Mouse (Mus musculus) cerebellum, adult 9-11 months (tissue): Measurements from ENCODE around the gene Rab6a.

ENCODE experiments used
- DNase-seq: peaks from one replicate; pipeline ENCODE4 v3.0.0; 2022

Gene Rab6a

DNA sequence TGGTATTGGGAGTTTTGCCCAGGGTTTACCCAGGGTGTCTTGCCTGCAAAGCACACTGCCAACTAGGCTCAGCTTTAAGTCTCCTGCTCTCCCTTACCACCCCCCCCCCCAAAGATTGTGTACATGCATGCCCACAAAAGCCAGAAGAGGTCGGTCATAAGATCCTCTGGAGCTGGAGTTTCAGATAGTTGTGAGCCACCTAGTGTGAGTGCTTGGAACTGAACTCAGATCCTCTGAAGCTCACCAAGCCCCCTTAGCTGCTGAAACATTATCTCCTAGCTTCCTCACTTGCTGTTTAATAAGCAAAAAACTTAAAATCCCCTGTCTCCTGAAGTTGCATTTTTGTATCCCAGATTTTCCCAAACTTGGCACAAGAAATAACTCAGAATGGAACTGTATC, 30.4 kb downstream of the Rab6a start:
- DNase-seq, result no peak

DNA sequence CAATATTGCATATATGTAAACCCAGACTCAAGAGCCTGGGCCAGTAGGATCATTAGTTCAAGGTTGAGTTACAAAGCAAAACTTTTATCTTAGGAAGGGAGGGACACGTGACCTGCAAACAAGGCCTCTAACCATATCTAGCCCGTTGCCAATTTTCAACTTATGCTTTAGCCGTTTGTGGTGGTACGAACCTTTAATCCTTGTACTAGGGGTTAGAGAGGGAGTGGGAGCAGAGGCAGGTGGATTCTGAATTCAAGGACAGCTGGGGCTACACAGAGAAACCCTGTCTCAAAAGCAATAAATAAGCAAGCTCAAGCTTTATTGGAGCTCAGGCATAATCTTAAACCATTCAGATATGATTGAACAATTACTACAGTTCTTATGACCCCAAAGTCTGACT, 35.2 kb downstream of the Rab6a start:
- DNase-seq, result no peak

DNA sequence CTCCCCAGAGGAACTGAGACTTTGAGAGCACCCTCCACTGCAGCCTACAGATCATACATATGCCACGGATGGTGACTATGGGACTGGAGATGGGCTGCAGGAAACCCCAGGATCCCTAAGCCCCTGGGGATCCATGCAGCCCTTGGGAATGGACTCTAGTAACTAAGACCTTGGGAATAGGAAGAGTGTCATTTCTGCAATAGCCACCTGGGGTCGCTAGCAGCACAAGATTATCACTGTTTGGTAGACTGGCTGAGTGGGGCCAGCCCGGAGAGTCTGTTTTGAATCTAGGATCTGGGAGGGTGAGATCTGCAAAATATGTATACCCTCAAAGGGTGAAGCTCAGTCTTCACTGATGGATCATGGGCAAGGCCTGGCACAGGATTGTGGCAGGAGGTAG, 37.9 kb downstream of the Rab6a start:
- DNase-seq, result peak; percentile 38

DNA sequence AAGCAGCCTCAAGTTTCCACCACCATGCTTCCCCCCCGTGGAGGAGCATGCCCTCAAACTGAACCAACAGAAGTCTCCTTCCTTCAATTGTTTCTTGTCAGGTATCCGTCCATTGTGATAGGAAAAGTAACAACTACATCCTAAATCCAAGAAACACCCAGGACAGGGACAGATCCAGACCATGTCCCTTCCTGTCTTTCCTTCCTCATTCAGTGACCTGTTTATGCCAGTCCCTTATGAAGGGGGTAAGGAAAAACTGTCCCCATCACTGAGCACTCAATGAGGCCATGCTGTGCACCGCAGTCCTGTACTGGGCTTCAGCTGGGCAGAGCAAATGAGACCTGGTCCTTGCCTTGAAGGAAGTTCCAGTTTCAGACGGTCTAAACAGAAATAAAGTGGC, 41.9 kb downstream of the Rab6a start:
- DNase-seq, result no peak

DNA sequence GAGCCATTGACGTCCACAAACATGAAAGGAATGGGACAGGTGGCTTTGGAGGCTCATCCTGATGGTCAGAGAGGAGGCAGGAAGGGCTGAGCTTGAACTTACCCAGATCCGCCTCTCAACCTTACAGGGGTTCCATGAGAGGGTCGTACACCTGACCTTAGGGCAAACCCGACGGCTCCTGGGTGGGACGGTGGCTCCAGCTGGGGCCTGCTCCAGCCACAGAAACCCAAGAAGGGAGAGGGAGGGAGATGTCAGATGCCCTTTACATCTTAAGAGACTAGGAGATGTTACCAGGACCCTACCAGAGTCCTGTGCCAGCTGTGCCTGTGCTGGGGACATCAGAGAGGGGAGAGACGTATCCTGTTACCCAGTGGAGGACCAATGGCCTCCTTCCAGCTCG, 42.6 kb downstream of the Rab6a start:
- no peak for DNase-seq

DNA sequence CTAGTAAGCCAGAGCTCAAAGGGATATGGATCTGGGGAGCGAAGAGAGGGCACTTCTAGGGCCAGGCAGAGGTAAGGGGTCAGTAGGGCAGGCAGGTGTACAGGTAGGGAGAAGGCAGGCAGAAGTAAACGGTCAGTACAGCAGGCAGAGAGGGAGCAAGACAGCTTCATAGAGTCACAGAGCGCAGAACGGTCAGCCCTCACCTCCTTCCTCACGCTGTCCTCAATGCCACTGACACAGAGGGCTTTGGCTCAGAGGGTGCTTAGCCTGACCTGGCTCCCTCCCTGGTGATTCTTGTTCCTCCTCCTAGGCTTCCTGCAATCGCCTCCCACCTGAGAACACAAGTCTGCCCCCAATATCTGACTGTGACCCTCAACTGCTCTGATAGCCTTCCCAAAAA, 43.2 kb downstream of the Rab6a start:
- no peak for DNase-seq

DNA sequence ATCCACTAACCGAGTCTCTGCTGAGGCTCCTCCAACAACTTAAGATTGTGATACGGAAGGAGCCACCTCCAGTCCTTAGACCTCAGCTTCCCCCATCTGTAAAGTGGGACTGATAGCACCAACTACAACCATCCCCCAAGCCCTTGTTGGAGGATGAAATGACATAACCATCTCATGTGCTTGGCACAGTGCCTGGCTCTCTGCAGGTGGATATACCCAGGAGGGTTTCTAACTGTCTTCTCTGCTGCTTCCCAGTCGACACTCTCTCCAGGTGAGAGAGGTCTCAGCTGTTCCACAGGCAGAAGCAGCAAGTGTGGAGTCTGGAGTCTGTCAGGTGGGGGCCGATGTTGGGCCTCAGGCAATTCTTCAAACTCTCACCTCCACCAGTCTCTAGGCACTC, 43.8 kb downstream of the Rab6a start:
- DNase-seq, result no peak

DNA sequence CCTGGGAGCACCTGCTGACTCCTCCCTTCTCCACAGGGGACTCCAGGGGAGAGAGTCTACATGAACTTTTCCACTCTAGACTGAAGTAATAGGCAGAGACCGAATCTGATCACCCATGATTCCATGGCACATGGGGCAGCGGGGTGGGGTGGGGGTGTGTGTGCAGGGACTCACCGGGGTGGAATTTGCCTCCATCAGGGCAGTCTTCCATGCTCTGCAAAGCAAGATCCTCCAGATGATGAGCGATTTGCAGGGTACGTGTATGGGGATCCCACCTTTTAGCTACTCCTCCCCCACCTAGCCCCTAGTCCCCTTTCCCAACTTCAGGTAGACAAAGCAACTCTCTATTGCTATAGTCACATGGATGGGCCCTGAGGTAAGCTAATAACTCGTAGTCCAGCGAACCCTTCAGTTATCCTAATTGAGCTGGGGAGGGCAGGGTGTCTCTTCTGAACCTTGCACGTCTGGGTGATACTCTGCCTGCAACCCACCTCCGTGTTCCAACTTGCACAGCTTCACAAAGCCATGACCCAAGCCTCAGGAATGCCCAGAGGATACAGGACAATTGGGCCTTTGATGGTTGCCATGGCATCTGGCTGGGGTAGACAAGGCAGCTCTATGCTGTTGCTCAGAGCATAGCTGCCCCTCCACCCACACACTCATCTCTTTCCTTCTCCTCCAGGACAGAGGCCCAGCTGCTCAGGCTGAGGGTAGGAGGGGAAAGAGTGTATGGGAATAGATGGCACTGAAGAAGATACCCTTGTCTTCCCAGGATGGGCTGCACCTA, 46.5 kb downstream of the Rab6a start:
- DNase-seq, result peak; percentile 47

DNA sequence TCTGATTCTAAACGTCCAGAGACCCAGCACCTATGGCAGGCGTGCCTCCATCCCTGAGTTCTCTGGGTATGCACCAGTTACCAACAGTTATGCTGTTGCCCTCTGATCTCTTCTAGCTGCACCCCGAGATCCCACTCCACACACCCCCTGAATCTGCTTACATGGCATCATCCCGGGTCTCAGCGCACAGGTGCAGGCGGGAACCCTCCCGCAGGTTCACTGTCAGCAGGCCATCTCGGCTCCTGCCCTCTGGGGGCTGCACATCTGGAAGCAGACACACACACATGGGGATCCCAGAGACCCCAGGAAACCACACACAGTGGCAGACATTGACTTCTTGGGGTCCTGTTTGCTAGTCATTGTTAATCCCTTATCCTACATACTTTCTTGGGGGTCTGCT, 47.2 kb downstream of the Rab6a start:
- DNase-seq, result no peak

DNA sequence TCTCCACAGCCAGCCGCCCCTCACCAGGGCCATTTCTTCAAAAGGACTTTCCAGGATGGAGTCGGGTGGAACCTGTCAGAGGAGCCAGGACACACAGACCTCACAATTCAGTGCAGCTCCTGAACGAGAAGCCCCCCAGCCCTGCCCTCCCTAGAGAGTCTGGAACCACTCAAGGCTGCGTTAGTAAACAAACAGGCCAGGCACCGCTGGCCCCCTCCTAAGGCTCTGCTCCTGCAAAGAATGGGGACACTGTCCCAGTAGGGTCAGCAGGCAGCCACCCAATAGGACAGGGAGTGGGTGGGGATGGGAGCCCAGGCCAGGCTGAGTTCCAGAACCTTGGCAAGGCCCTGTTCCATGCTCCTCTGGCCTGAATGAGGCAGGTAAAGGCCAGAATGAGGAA, 49.5 kb downstream of the Rab6a start:
- peak; percentile 36 for DNase-seq

DNA sequence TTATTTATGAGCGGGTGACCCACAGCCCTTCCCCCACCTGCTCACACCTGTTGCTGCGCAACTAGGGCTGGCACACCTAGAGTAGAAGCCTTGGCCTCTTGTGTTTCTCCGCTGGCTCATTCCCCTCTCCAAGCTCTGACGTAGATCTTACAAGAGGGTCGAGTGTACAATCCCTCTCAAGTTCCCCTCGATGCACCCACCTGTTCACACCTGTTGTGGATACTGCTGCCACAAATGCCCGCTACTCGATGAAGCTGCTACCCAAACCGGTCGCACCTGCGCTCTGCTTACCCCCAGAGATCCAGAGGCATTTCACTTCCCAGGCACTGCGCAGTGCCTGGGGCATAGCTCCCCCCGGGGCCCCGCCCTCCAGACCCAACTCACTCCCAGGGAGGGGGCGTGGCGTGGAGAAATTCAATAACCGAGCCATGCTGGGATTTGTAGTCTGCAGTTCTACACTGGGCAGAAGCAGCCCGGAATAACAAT, 50.9 kb downstream of the Rab6a start:
- no peak for DNase-seq

DNA sequence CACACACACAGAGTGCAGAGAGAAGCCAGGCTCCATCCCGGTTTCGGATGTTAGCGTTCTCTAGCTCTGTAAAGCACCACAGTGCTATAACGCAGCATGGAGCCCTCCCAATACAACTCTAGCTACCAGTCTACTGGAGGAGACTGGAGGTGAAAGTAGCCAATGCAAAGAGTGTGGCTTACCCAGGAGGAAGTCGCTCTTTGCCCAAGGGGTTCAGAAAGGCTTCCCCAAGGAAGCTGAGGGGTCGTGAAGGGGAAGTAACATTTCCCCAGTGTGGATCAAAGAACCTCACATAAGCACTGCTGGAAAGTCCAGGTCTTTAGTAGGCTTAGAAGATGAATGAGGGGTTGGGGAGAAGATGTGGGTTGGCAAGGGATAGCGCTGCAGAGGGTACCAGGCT, 54.1 kb downstream of the Rab6a start:
- DNase-seq, result no peak

DNA sequence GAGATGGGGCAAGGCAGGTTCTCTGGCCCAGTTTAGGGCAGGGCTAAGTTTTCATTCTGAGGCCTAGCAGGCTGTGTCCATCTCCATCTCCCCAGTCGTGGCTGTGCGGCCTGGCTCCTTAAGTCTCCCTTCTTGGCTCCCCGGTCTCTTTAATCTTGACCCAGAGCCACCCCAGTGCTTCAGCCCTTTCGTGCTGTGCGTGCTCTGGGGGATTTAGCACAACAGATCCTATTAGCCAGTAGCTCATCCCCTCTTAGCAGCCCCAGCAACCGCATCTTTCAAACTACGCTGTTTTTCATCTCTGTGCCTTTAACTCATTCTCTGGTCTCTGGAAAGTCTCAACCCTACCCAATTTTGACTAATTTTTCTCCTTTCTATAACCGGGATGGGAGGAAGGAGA, 55.0 kb downstream of the Rab6a start, which contains the start of gene Plekhb1:
Gene Plekhb1, minus strand, starts transcription at position 184 of the 400 bp plus-strand sequence.
- no peak for DNase-seq

DNA sequence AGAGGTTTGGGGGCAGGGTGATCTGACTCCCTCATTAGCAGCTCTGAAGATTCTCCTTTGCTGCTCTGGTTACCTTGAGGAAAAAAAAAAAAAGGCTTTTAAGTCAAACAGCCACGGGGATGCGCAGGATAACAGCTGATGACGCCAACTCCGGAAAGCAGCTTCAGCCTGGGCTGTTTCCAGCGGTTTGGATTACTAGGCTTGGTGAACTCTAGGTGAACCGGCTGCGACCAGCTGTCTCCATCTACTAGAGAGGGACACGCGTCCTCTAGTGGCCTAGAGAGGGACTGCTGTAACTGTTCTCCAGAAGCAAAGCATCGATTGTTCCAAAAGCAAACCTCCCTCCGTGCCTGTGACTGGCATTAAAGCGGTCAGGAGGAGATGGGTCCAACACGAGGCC, 56.0 kb downstream of the Rab6a start:
- peak; percentile 80 for DNase-seq

DNA sequence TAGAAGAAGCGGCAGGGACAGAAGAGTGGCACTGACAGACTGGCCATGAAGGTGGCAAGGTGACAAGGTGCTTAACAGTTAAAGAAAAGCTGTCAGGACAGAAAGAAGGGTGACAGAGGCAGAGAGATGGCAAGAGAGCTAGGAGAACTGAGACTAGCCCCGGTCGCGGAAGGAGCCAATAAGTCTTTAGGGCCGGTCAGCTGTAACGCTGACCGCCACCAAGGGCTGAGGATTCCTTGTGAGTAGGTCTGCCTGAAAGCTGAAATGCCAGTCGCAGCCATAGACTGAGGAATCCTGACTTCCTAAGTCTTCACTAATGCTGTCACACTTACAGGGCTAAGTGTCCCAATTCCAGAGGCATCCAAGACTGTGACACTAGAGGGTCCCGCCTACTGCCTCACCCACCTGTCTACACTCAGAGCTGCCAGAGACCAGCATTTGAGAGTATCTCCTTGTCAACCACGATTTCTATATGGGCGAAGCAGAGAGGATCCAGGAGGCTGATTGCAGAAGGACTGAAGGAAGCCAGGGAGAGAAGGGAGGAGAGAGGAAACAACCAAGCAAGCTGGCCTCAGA, 56.6 kb downstream of the Rab6a start:
- no peak for DNase-seq

DNA sequence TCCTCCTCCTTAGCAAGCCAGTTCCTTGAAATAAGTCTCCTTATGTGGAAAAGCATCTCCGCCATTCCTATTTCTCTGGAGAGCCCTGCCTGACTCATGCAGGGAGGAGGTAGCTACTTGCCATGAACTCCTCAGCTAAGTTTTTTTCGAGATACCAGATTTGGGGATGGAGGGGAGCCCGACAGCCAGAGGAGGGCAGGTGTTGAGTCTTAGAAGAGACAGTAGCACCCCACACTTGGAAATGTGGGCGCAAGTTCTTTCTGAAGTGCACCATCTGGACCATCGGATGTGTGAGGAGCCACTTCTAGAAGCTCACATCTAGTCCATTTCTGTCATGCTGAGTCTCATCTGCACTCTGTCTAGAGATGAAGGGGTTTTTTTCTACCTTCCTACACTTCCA, 63.4 kb downstream of the Rab6a start:
- no peak for DNase-seq

DNA sequence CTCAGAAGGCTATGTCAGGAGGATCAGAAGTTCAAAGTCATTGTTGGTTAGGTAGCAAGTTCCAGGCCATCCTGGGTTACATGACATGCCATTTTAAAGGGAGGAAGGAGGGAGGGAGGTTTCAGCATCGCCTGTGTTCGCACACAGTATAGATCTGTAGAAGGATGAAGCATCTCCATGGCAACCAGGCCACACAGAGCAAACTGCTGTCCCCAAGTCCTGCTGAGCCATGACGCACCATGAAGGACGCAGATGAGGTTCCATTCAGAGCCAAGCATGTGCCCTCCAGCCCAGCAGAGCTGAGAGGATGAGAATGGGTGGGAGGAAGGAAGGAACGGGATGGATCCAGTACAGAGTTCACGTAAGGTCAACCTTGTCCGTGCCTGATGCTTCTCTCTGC, 66.2 kb downstream of the Rab6a start:
- no peak for DNase-seq

DNA sequence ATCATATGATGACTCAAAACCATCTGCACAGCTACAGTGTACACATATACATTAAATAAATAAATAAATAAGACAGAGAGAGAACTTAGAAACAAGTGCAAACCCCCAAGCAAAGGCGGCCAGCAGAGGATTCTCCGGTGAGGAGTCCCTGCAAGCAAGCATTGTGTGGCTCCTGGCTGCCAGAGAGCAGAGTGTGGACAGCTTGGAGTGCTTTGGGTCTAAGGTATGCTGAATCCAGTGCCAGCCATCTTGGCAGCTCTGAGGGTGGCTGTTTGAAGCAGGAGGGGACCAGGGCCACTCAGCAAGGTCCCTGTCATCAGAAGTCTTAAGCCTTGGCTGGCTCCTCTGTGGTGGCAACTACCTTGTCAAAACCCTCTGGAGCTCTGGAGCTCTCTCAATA, 67.7 kb downstream of the Rab6a start:
- DNase-seq, result no peak

DNA sequence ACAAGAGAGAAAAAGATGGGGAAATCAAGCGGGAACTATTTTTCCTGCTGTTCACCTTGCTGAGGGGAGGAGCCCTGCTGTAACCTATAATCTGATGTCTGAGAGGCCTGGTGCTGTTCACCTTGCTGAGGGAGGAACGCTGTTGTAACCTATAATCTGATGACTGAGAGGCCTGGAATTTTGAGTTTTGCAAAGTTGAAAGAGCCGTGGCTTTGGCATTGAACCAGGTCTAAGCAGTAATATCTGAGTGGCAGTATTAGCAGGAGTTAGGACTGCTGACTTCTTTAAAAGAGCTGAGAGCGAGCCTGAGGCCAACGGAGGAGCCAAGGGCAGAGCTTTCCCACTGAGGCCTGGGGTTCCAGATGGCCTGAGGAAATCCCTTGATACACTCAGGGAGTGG, 70.8 kb downstream of the Rab6a start:
- no peak for DNase-seq

DNA sequence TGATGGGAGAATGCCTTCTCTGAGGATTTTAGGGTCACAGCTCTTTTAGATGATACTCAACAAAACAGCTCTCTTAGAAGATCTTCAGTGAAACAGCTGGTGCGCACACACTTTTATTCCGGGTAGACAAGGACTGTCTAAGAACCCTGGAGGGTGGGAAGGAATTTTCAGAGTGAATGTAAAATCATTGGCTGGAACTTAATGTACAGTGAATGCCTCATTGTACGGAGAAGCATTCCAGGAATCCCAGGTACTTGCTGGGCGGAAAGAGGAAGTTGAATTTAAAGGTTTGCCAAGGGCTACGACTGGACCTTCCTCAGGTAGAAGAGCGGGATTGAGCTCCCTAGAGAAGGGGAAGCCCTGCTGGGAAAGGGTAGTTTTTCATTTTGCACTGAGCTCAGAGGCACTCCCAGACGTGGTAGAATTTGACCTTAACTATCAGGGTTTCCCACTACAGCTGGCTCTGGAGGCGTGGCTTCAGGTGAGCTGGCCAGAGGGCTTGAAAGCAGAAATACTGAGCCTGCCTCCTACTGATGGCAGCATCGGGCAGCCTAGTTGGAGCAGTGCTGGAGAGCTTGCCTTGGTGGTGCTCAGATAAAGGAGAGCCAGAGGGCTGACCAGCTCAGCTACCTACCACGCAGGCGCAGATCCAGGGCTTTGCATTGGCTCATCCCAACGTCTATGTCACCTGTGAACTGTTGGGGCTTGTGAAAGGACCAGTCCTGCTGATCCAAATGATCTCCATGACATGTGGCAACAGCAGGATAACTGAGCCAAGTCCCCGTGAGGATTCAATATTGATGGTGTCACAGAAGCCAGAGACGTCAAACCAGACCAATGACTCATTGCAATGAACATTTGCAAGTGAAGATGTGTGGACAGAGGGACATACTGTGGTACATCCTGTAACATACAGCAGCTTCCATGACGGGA, 72.0 kb downstream of the Rab6a start:
- no peak for DNase-seq

DNA sequence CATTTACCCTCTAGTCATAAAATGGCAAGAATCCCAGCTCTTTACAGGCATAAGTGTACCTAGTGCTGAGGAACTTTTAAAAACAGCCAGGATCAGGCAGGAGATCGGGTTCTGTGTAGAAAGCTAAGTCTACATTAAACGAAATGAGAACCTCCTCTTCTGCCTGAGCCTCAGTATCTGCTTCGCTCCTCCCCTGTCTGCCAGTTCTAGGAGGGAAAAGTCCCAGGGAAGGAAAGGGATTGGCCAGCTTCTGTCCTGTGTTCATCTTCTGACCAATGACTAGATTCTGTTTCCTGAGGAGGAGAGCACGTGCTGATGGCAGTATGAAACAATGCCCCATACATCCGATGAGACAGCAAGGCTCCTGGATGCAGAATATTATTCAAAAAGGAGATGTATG, 73.9 kb downstream of the Rab6a start:
- no peak for DNase-seq

DNA sequence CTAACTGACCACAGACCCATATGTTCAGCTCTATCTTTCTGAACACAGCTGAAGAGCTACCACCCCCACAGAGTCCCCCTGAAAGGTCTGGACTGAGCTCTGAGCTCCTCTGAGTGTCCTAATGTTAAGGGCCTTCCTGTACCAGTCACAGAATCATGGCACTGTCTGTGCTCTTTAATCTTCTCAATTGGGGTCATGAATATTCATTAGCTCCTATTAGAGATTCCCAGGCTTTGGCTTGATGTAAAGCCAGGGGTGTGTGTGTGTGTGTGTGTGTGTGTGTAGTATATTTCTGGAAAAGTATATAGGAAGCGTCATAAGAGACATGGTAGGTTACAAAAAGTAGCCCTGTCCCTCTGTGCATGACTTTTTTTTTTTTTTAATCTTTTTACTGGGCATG, 76.0 kb downstream of the Rab6a start:
- no peak for DNase-seq

DNA sequence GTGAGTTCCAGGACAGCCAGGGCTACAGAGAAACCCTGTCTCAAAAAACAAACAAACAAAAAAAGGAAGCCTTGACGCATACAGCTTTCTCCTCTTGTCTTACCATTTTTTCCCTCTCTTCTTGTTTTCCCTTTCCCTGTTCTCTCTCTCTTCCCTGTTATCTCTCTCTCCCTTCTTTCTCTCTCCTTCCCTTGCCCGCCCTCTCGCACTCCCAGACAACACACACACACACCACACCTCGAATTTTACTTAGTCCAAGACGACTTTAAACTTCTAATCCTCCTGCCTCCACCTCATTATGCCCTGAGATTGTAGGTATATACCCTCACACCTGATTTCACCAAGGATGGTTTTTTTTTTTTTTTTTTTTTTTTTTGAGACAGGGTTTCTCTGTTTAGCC, 76.9 kb downstream of the Rab6a start:
- no peak for DNase-seq

DNA sequence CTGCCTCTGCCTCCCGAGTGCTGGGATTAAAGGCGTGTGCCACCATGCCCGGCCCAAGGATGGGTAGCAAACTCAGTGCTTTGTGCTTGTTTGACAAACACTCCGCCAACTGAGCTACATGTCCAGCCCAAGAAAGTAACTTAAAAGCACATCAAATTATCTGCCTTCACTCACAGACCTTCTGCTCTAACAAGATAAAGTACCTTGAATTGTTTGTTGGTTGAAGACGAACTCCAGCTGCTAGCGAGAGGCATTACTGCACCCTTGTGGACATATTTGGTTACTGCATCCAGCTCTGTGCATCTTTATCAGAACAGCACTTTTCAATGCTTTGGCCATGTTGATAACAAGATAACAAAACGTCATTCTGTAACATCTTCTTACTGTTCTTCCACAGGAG, 77.3 kb downstream of the Rab6a start:
- peak; percentile 27 for DNase-seq
